Mouse (Mus musculus) ES-CJ7 (cell line): ENCODE measurements at regions not wholly inside any gene's neighbourhood (a gene's known extent, or its start where the extent isn't known, plus 50 kb on each side); places are given as distances from the start of the nearest gene placed in this dataset.
"Not testable (repeated sequence)": the region's sequence is repeated elsewhere in the genome, so short reads cannot be mapped to it uniquely, and the experiment has no call there.

Source experiments
- DNase-seq: peaks from one replicate; pipeline ENCODE4 v3.0.0; 2011; ENCODE audit warnings: low read depth, low spot score

GRCm38 (mm10) chr7:63997997-63998396 lies 59.3 kb upstream of the Klf13 start:
- no peak for DNase-seq

GRCm38 (mm10) chr7:63996581-63997098 lies 57.9 kb upstream of the Klf13 start:
- DNase-seq, result no peak

GRCm38 (mm10) chr7:63995255-63995980 lies 56.7 kb upstream of the Klf13 start:
- no peak for DNase-seq

GRCm38 (mm10) chr7:63994769-63995168 lies 56.1 kb upstream of the Klf13 start:
- DNase-seq, result not testable (repeated sequence)

GRCm38 (mm10) chr7:63992155-63992554 lies 53.4 kb upstream of the Klf13 start:
- no peak for DNase-seq

- no peak for DNase-seq
Measured at GRCm38 (mm10) chr7:63991085-63992010, 52.6 kb upstream of the Klf13 start.

- no peak for DNase-seq
Measured at GRCm38 (mm10) chr7:63990312-63991028, 51.8 kb upstream of the Klf13 start.

GRCm38 (mm10) chr7:63989736-63990135 lies 51.0 kb upstream of the Klf13 start:
- DNase-seq, result no peak
